Mouse (Mus musculus) lung, postnatal 14 days (tissue): ENCODE results near the gene Rerg.

Experiments
- DNase-seq: peaks from one replicate; pipeline ENCODE4 v3.0.0; 2021

Rerg gene

GRCm38 (mm10) chr6:137126224-137126623 is 44.1 kb downstream of the Rerg start:
- no peak for DNase-seq

GRCm38 (mm10) chr6:137125433-137125832 is 44.9 kb downstream of the Rerg start:
- DNase-seq = no peak

- DNase-seq = no peak
Observed at GRCm38 (mm10) chr6:137125006-137125405, 45.3 kb downstream of the Rerg start.

- no peak for DNase-seq
Observed at GRCm38 (mm10) chr6:137116849-137117473, 53.3 kb downstream of the Rerg start.

GRCm38 (mm10) chr6:137114859-137115258 is 55.4 kb downstream of the Rerg start:
- DNase-seq = no peak

GRCm38 (mm10) chr6:137111266-137111813 is 59.0 kb downstream of the Rerg start:
- DNase-seq = no peak

- no peak for DNase-seq
Observed at GRCm38 (mm10) chr6:137110778-137111174, 59.5 kb downstream of the Rerg start.

- peak; percentile 59 for DNase-seq
Observed at GRCm38 (mm10) chr6:137109811-137110777, 60.2 kb downstream of the Rerg start.

- no peak for DNase-seq
Observed at GRCm38 (mm10) chr6:137105285-137105684, 65.0 kb downstream of the Rerg start.

GRCm38 (mm10) chr6:137102662-137103179 is 67.6 kb downstream of the Rerg start:
- DNase-seq = peak; percentile 39

- no peak for DNase-seq
Observed at GRCm38 (mm10) chr6:137101886-137102661, 68.2 kb downstream of the Rerg start.

- DNase-seq = no peak
Observed at GRCm38 (mm10) chr6:137100259-137100658, 70.0 kb downstream of the Rerg start.

GRCm38 (mm10) chr6:137098232-137099191 is 71.8 kb downstream of the Rerg start:
- peak; percentile 69 for DNase-seq

- no peak for DNase-seq
Observed at GRCm38 (mm10) chr6:137094475-137094874, 75.8 kb downstream of the Rerg start.

GRCm38 (mm10) chr6:137088469-137088868 is 81.8 kb downstream of the Rerg start:
- DNase-seq = no peak

GRCm38 (mm10) chr6:137087956-137088355 is 82.3 kb downstream of the Rerg start:
- no peak for DNase-seq

GRCm38 (mm10) chr6:137087470-137087869 is 82.8 kb downstream of the Rerg start:
- no peak for DNase-seq

GRCm38 (mm10) chr6:137079701-137080100 is 90.6 kb downstream of the Rerg start:
- no peak for DNase-seq

GRCm38 (mm10) chr6:137076731-137077130 is 93.6 kb downstream of the Rerg start:
- no peak for DNase-seq

- no peak for DNase-seq
Observed at GRCm38 (mm10) chr6:137076225-137076624, 94.1 kb downstream of the Rerg start.

- DNase-seq = no peak
Observed at GRCm38 (mm10) chr6:137072256-137072655, 98.0 kb downstream of the Rerg start.
